Mouse (Mus musculus) heart, embryonic 12.5 days (tissue): Measurements from ENCODE around the gene Fxyd6. TPM values are rescaled to one million over a fixed set of nuclear protein-coding genes. Genes with fewer than 3 reads are reported as not detected.
A peak's percentile ranks its signal among the peaks of the same experiment; 100 is the strongest.

ENCODE experiments used
- ATAC-seq: fragments of 200-750 bp; cut with Nextera tagmentation; 2 replicates; pipeline ENCODE4 v1.8.0; 2017; ENCODE audit warnings: moderate TSS enrichment, moderate library complexity; ENCODE audit not compliant: insufficient number of reproducible peaks, low FRiP score
- H3K27ac ChIP-seq: fragments of 300-500 bp; sonication (generic); 2 replicates; pipeline ENCODE4 v1.5.1; 2016; ENCODE audit warnings: mild to moderate bottlenecking, moderate library complexity; ENCODE audit not compliant: poor library complexity, severe bottlenecking
- H3K27me3 ChIP-seq: fragments of 300-500 bp; sonication (generic); replicated peaks from 2 replicates; pipeline ENCODE4 v1.6.1; 2016; ENCODE audit warnings: mild to moderate bottlenecking, moderate library complexity
- H3K36me3 ChIP-seq: fragments of 300-500 bp; sonication (generic); 2 replicates; pipeline ENCODE4 v1.6.1; 2016; ENCODE audit warnings: mild to moderate bottlenecking, moderate library complexity
- H3K4me1 ChIP-seq: fragments of 300-500 bp; sonication (generic); replicated peaks from 2 replicates; pipeline ENCODE4 v1.6.1; 2016; ENCODE audit warnings: mild to moderate bottlenecking
- H3K4me2 ChIP-seq: fragments of 300-500 bp; sonication (generic); 2 replicates; pipeline ENCODE4 v1.6.1; 2016; ENCODE audit warnings: mild to moderate bottlenecking, moderate library complexity
- H3K4me3 ChIP-seq: fragments of 300-500 bp; sonication (generic); 2 replicates; pipeline ENCODE4 v1.5.1; 2016; ENCODE audit warnings: mild to moderate bottlenecking
- H3K9ac ChIP-seq: fragments of 300-500 bp; sonication (generic); 2 replicates; pipeline ENCODE4 v1.6.1; 2016; ENCODE audit warnings: mild to moderate bottlenecking, moderate library complexity
- H3K9me3 ChIP-seq: fragments of 300-500 bp; sonication (generic); replicated peaks from 2 replicates; pipeline ENCODE4 v1.6.1; 2016; ENCODE audit warnings: mild to moderate bottlenecking, moderate library complexity
- WGBS: fragments of 180-500 bp; shearing (Covaris S2); methylation state at CpG from one replicate; pipeline ENCODE4 v1.1.7; 2016; 5-methylcytosine and 5-hydroxymethylcytosine counted together
- polyA plus RNA-seq: library from polyadenylated mRNA; unstranded; fragments of >200 nt; fragmentation: Nextera tagmentation; extraction: Ambion mirVana; gene quantifications from 2 replicates; pipeline ENCODE4 v1.2.1, GENCODE M21; 2016

The Fxyd6 gene
- polyA plus RNA-seq, 1 experiment from 2014 or later, result 30.8 TPM

DNA sequence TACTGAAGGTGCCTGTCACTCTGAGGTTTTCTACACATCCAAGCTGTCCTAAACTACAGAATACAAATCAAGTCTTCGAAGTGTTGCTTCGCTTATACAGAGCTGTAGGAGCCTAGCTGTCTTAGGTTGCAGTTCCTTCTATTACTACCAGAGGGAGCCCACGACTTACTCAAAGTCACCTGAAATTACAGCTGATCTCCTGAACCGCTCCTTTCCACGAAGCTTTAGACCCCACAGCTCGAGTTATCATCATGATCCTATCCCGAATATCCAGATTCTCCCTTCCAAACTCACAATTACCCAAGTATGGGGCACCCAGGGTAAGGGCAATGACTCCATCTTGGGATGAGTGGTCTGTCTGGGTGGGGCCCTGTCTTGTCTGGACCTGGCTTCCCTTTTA lies 41.8 kb downstream of the Fxyd6 start:
- H3K36me3 ChIP-seq, result no peaks in the 10 kb centered on the region
- H3K4me2 ChIP-seq, result peak overlapping the region; percentile 31
- WGBS, result 24% methylated on average over 7 of the region's 7 CpGs
- no peak for ATAC-seq
- no peak overlapping the region for H3K27ac ChIP-seq
- H3K27me3 ChIP-seq, result peaks cover 31% of the 10 kb centered on the region
- no peak overlapping the region for H3K9ac ChIP-seq
- H3K9me3 ChIP-seq, result no peaks in the 10 kb centered on the region
- H3K4me3 ChIP-seq, result no peak overlapping the region
- H3K4me1 ChIP-seq, result 0 out of 2 replicates have a peak, but pooled peaks cover 5% of the 10 kb centered on the region

- ATAC-seq, result 0 out of 2 replicates have a peak, but pooled peaks have one; percentile 13
- WGBS, result 5% methylated on average over 10 of the region's 10 CpGs
Observed at GRCm38 (mm10) chr9:45412287-45412686, 42.3 kb downstream of the Fxyd6 start.

DNA sequence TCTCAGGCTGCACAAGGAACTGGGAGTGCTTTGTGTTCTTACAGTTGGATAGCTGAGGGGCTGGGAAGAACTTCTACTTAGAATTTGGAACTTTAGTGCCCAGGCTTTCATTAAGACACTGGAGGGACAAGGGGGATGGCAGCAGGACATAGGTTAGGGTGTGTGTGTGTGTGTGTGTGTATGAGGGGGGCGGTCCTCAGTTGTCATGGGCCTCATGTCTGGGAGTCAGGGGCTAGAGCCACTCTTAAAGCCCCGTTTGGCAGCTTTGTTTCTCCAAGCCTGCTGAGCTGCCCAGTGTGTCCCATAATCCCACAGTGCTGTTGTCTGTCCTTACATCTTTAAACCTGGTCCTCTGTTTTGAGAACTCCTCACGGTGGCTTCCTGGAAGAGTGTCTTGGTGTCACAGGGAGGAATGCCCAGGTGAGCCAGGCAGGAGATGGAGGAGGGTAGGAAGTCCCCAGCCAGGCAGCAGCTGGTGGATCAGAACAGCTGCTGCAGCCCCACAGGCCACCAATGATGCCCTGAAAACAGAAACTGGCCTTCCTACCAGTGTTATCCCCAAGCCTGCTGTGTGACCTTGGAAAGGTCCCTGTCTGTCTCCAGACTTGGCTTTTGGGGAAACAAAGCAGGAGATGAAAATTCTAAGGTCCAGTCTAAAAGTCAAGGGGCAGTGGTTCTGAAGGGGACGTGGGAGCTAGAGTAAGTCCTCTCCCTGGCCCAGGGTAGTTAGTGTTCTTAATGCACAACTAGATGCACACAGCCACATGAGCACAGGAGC lies 42.9 kb downstream of the Fxyd6 start:
- Histone ChIP-seq H3K9ac (no peak overlapping the region), H3K27ac (no peak overlapping the region), H3K4me2 (no peak overlapping the region), H3K36me3 (no peaks in the 10 kb centered on the region), H3K9me3 (no peaks in the 10 kb centered on the region), H3K27me3 (peaks cover 29% of the 10 kb centered on the region), H3K4me1 (0 out of 2 replicates have a peak, but pooled peaks cover 5% of the 10 kb centered on the region), H3K4me3 (no peak overlapping the region)
- WGBS, result 66% methylated on average over 4 of the region's 4 CpGs
- ATAC-seq, result no peak

More at GRCm38 (mm10) chr9:45412287-45412686, 42.3 kb downstream of the Fxyd6 start:
- Histone ChIP-seq H3K4me2 (peak overlapping the region; percentile 31), H3K4me1 (0 out of 2 replicates have a peak, but pooled peaks cover 5% of the 10 kb centered on the region), H3K4me3 (no peak overlapping the region), H3K36me3 (no peaks in the 10 kb centered on the region), H3K9me3 (no peaks in the 10 kb centered on the region), H3K27ac (no peak overlapping the region), H3K9ac (no peak overlapping the region), H3K27me3 (peaks cover 29% of the 10 kb centered on the region)

- Histone ChIP-seq H3K9me3 (no peaks in the 10 kb centered on the region), H3K4me2 (no peak overlapping the region), H3K27me3 (peaks cover 34% of the 10 kb centered on the region), H3K4me3 (no peak overlapping the region), H3K27ac (no peak overlapping the region), H3K36me3 (no peaks in the 10 kb centered on the region), H3K4me1 (0 out of 2 replicates have a peak, but pooled peaks cover 3% of the 10 kb centered on the region), H3K9ac (no peak overlapping the region)
- ATAC-seq, result no peak
- 60% methylated on average over 5 of the region's 5 CpGs for WGBS
Observed at GRCm38 (mm10) chr9:45413478-45414140, 43.6 kb downstream of the Fxyd6 start.

- Histone ChIP-seq H3K27ac (no peak overlapping the region), H3K4me1 (0 out of 2 replicates have a peak, but pooled peaks cover 3% of the 10 kb centered on the region), H3K9ac (no peak overlapping the region), H3K9me3 (no peaks in the 10 kb centered on the region), H3K4me2 (no peak overlapping the region), H3K36me3 (no peaks in the 10 kb centered on the region), H3K4me3 (no peak overlapping the region), H3K27me3 (peaks cover 23% of the 10 kb centered on the region; the same call in 1 of the 2 replicates)
- WGBS, result 42% methylated on average over 4 of the region's 4 CpGs
- ATAC-seq, result no peak
Observed at GRCm38 (mm10) chr9:45415912-45416311, 45.9 kb downstream of the Fxyd6 start.

- ATAC-seq, result no peak
- H3K4me1 ChIP-seq, result no peaks in the 10 kb centered on the region
- H3K27me3 ChIP-seq, result peaks cover 24% of the 10 kb centered on the region
- no peak overlapping the region for H3K9ac ChIP-seq
- peak overlapping the region; percentile 26 for H3K4me3 ChIP-seq
- no peaks in the 10 kb centered on the region for H3K9me3 ChIP-seq
- H3K36me3 ChIP-seq, result no peaks in the 10 kb centered on the region
- WGBS, result 22% methylated on average over 8 of the region's 8 CpGs
- H3K4me2 ChIP-seq, result peak overlapping the region; percentile 45
- no peak overlapping the region for H3K27ac ChIP-seq
Observed at GRCm38 (mm10) chr9:45417245-45417644, 47.3 kb downstream of the Fxyd6 start.

GRCm38 (mm10) chr9:45418252-45418651 lies 48.3 kb downstream of the Fxyd6 start:
- no peak overlapping the region for H3K4me3 ChIP-seq
- no peak for ATAC-seq
- H3K4me2 ChIP-seq, result no peak overlapping the region
- no peaks in the 10 kb centered on the region for H3K4me1 ChIP-seq
- no peaks in the 10 kb centered on the region for H3K36me3 ChIP-seq
- no peak overlapping the region for H3K27ac ChIP-seq
- no peak overlapping the region for H3K9ac ChIP-seq
- WGBS, result 50% methylated on average over 8 of the region's 8 CpGs
- peaks cover 33% of the 10 kb centered on the region for H3K27me3 ChIP-seq
- no peaks in the 10 kb centered on the region for H3K9me3 ChIP-seq

DNA sequence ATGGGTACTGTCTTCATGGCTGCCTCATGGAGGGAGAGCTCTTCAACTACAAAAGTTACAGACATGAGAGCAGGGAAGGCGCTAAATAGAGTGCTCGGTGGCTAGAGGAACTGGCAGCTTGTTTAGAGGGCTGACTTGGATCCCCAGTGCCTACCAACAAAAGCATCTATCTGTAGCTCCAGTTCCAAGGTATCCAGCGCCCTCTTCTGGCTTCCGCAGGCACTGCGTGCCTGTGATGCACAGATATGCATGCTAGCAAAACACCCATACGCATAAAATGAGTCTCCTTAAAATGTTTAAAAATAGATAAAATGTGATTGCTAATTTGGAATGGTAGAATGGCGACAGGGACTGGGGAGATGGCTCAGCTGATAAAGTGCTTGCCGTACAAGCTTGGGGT lies 51.2 kb downstream of the Fxyd6 start:
- no peaks in the 10 kb centered on the region for H3K36me3 ChIP-seq
- H3K9ac ChIP-seq, result no peak overlapping the region
- ATAC-seq, result no peak
- H3K27me3 ChIP-seq, result peaks cover 42% of the 10 kb centered on the region
- no peak overlapping the region for H3K4me3 ChIP-seq
- H3K9me3 ChIP-seq, result no peaks in the 10 kb centered on the region
- no peaks in the 10 kb centered on the region for H3K4me1 ChIP-seq
- 56% methylated on average over 8 of the region's 8 CpGs for WGBS
- H3K4me2 ChIP-seq, result no peak overlapping the region
- no peak overlapping the region for H3K27ac ChIP-seq

DNA sequence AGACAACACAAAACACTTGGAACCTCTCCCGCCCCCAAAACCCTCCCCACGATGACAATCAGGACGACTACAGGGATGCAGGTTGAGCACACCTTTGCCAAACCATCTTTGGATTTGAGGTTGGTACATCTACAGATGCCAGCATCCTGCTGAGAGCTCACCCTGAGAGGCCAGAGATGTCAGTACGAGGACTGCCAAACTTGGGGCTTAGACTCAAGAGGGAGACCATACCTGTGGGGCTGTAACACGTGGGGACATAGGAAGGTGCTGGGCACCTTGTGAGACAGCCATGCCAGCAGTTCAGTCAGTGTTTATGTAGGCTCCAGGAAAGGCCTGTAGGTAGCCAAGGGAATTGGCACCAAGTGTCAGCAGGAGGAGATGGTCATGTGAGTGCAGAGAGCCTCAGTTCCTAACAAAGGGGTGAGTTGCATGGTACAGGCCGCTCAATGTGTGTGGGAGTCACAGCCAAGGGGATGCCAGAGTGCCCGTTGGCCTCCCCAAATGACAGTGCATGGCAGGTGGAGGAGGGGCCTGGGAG lies 52.8 kb downstream of the Fxyd6 start:
- no peaks in the 10 kb centered on the region for H3K4me1 ChIP-seq
- H3K4me3 ChIP-seq, result no peak overlapping the region
- WGBS, result 71% methylated on average over 7 of the region's 7 CpGs
- H3K36me3 ChIP-seq, result no peaks in the 10 kb centered on the region
- no peak overlapping the region for H3K27ac ChIP-seq
- no peaks in the 10 kb centered on the region for H3K9me3 ChIP-seq
- peaks cover 48% of the 10 kb centered on the region for H3K27me3 ChIP-seq
- no peak for ATAC-seq
- no peak overlapping the region for H3K9ac ChIP-seq
- H3K4me2 ChIP-seq, result no peak overlapping the region

GRCm38 (mm10) chr9:45426456-45426855 lies 56.5 kb downstream of the Fxyd6 start, which contains the start of gene Dscaml1:
Dscaml1 (plus strand) TSS chr9:45426628.
- H3K9me3 ChIP-seq, result no peaks in the 10 kb centered on the region
- 71% methylated on average over 4 of the region's 4 CpGs for WGBS
- peaks cover 16% of the 10 kb centered on the region for H3K4me1 ChIP-seq
- no peak within 1 kb of the TSS for H3K4me3 ChIP-seq
- H3K4me2 ChIP-seq, result no peak within 1 kb of the TSS
- H3K36me3 ChIP-seq, result no peaks in the 10 kb centered on the region
- peaks cover 65% of the 10 kb centered on the region for H3K27me3 ChIP-seq
- H3K27ac ChIP-seq, result no peak within 1 kb of the TSS
- no peak for ATAC-seq
- H3K9ac ChIP-seq, result no peak within 1 kb of the TSS

- 12% methylated on average over 5 of the region's 5 CpGs for WGBS
- Histone ChIP-seq H3K4me2 (no peak overlapping the region), H3K9ac (no peak overlapping the region)
Observed at GRCm38 (mm10) chr9:45429392-45429791, 59.4 kb downstream of the Fxyd6 start.

More at GRCm38 (mm10) chr9:45429392-45429791, 59.4 kb downstream of the Fxyd6 start:
- ATAC-seq, result no peak
- Histone ChIP-seq H3K27me3 (peaks cover 78% of the 10 kb centered on the region), H3K27ac (no peak overlapping the region), H3K4me1 (peaks cover 16% of the 10 kb centered on the region), H3K4me3 (no peak overlapping the region), H3K9me3 (no peaks in the 10 kb centered on the region), H3K36me3 (no peaks in the 10 kb centered on the region)
